Mouse (Mus musculus) cerebellum, adult 2 months (tissue): ENCODE measurements around the gene Ryr3.

Experiments used
- CTCF ChIP-seq: fragments of 200-500 bp; IDR thresholded peaks from 2 replicates; pipeline ENCODE4 v1.5.1; 2011; ENCODE audit warnings: low read depth, mild to moderate bottlenecking, control low read depth, low read length, moderate library complexity, borderline replicate concordance; ENCODE audit not compliant: insufficient read depth
- POLR2A ChIP-seq: fragments of 200-500 bp; IDR thresholded peaks from 2 replicates; pipeline ENCODE4 v1.6.1; 2011; ENCODE audit warnings: low read length, control low read depth, borderline replicate concordance; ENCODE audit not compliant: insufficient read depth

GRCm38 (mm10) chr2:112881805-112882204, 335.1 kb downstream of the Ryr3 start:
- TF ChIP-seq POLR2A (no peak), CTCF (no peak)
